Mouse (Mus musculus) retina, adult 2 months (tissue): Measurements from ENCODE around the gene Cd200r4.

Experiments used
- DNase-seq: peaks from one replicate; pipeline ENCODE4 v3.0.0-alpha.2; 2012; ENCODE audit warnings: low read depth, low spot score

Cd200r4 gene

GRCm38 (mm10) chr16:44875178-44875577 is 63.6 kb downstream of the Cd200r4 start:
- DNase-seq, result no peak

- DNase-seq, result no peak
Observed at GRCm38 (mm10) chr16:44876625-44877024, 65.1 kb downstream of the Cd200r4 start.

GRCm38 (mm10) chr16:44877595-44877994 is 66.1 kb downstream of the Cd200r4 start:
- no peak for DNase-seq
